Mouse (Mus musculus) central nervous system, embryonic 11.5 days (tissue): Measurements from ENCODE around the gene Fbn1. TPM values are rescaled to one million over a fixed set of nuclear protein-coding genes. Genes with fewer than 3 reads are reported as not detected.

Source experiments
- polyA plus RNA-seq: library from polyadenylated mRNA; depleted of rRNA; stranded (reverse); fragments of >200 nt; gene quantifications from 2 replicates; pipeline ENCODE4 v1.2.3, GENCODE M21; 2012; rRNA removed

The Fbn1 gene
- 9.7 and 13.4 TPM in 2 replicates for polyA plus RNA-seq

DNA sequence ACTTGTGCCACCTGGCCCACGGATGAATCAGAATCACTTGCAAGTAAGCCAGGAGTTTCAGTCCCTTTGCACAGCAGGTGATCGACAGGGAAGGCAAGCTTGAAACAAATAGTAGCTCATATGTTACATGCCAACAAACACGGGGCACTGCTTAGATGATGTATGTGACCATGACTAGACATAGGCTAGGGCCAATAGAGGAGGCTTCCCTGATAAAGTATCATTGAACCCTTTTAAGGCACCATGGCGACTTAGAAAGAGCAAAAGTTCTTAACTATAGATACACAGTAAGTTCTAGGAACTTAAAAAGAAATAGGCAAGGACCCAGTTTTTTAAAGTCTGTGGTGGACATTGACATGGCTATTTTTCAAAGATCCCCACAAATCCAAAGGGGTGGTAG lies at the start of gene Fbn1:
Fbn1 (minus strand) TSS at position 101 of the 400 bp plus-strand sequence.

DNA sequence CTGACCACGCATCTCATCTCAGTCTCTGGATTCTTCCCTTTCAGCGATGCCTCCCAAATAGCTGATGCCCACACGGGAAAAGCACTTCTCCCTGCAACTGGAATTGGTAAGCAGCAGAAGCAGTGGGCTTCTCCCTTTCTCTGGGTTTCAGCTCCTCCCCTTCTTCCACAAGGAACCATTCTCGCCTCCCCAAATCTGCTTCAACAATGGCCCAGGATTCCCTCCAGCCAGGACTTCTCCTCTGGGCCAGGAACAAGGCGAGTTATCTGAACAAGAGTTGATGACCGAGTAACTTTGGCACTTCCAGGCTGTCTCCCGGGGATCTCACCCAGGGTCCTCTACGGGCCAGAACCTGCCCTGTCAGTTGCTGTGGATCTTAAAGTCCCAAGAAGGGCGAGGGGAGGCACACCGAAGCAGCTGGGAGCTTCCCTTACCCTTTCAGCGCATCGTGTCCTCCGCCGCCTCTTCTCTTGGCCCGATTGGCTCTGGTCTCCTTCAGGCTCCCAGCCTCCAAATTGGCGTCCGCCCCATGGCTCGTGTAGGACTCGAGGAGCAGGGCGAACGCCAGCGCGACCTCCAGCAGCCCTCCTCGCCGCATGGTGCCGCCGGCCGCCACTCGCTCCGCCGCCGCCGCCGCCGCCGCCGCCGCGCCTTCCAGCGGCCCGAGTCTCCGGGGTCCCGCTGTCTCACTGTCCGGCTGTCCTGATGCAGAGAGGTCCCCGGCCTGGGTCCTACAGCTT lies 2.6 kb downstream of the Fbn1 start, which contains the start of gene Gm9913:
Gm9913 (plus strand) TSS at position 84 of the 740 bp plus-strand sequence.

Other genes starting within 250 kb of the Fbn1 start
- 0.10 and 0.15 TPM in 2 replicates for gene Gm9913, start 2.9 kb downstream of the Fbn1 start, polyA plus RNA-seq
- gene Cep152, start 117.1 kb upstream of the Fbn1 start, polyA plus RNA-seq: 9.9 and 14.1 TPM in 2 replicates
- 184 and 265 TPM in 2 replicates for gene Eid1, start 165.1 kb upstream of the Fbn1 start, polyA plus RNA-seq
- gene Shc4, start 216.2 kb upstream of the Fbn1 start, polyA plus RNA-seq: 1.0 and 1.7 TPM in 2 replicates